Mouse (Mus musculus): ENCODE data around the gene Btbd9. TPM values are rescaled to one million over a fixed set of nuclear protein-coding genes. Genes with fewer than 3 reads are reported as not detected.

Btbd9 gene
- total RNA-seq, 1 experiment from 2014 or later: 33.4 TPM

DNA sequence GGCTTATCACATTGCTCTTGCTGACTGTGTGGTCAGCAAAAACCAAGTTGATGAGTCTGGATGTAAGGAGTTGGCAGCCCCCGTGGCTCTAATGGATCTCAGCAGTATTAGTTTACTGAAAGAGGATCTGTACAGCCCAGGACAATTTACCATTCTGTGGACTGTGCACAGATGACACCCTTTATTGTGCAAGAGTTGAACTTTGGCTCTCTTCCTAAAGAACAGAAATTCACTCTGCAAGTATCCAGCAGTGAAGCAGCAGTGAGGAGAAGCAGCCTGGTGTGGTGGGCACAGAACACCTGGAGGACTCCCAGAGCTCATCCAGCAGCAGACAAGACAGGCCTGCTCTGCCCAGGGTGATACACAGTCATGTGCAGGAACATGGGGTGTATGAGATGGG is 215.6 kb downstream of the Btbd9 start:
- no peak for ATAC-seq (replicated peaks in 1 of 2; ENCODE audit: insufficient read depth in 1 of 2, low FRiP score in 2 of 2, low TSS enrichment in 1 of 2, low read depth in 1 of 2, poor library complexity in 2 of 2, severe bottlenecking in 2 of 2)

GRCm38 (mm10) chr17:30359392-30359791 is 216.9 kb downstream of the Btbd9 start:
- no peak for ATAC-seq (replicated peaks in 1 of 2; ENCODE audit: insufficient read depth in 1 of 2, low FRiP score in 2 of 2, low TSS enrichment in 1 of 2, low read depth in 1 of 2, poor library complexity in 2 of 2, severe bottlenecking in 2 of 2)

DNA sequence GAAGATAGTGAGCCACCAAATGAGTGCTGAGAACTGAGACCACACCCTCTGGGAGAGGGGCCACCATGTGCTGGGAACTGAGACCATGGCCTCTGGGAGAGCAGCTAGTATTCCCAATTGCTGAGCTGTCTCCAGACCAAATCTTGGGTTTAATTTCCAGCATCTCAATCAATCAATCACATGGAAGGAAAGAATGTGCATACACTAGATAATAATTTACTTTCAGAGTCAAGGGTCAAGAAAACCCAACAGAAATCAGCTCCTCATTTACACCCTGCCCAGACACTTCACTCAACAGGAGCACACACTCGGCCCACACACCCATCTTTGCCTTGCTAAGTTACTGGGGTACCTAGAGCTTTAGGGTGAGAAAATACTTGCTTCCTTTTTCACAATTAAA is 220.9 kb downstream of the Btbd9 start:
- no peak for ATAC-seq (replicated peaks in 1 of 2; ENCODE audit: insufficient read depth in 1 of 2, low FRiP score in 2 of 2, low TSS enrichment in 1 of 2, low read depth in 1 of 2, poor library complexity in 2 of 2, severe bottlenecking in 2 of 2)

- no peak for ATAC-seq (replicated peaks in 1 of 2; ENCODE audit: insufficient read depth in 1 of 2, low FRiP score in 2 of 2, low TSS enrichment in 1 of 2, low read depth in 1 of 2, poor library complexity in 2 of 2, severe bottlenecking in 2 of 2)
These were observed 221.9 kb downstream of the Btbd9 start for GRCm38 (mm10) chr17:30354381-30354780.

DNA sequence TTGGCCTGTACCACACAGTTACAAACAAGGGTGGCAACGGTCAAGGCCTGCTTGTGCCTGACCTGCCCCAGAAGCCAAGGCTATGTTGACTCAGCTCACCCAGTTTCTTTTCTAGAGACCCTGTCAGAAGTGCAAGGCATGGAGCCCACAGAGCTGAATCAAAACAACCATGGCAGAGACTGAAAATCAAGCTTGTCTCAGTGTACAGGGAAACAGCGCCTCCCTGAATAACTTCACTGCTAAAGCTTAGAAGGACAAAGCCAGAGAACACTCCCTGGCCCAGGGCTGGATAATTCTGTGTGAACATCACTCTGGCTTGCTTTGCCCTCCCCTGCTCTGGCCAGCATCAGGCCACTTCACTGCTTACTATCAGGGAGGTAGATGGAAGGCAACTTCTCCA is 228.3 kb downstream of the Btbd9 start:
- ATAC-seq (replicated peaks in 1 of 2; ENCODE audit: insufficient read depth in 1 of 2, low FRiP score in 2 of 2, low TSS enrichment in 1 of 2, low read depth in 1 of 2, poor library complexity in 2 of 2, severe bottlenecking in 2 of 2): no peak

GRCm38 (mm10) chr17:30347101-30347613 is 229.1 kb downstream of the Btbd9 start:
- peak in 1 of 2 experiments; percentile 51; a peak in 1 of 4 replicates for ATAC-seq (replicated peaks in 1 of 2; ENCODE audit: insufficient read depth in 1 of 2, low FRiP score in 2 of 2, low TSS enrichment in 1 of 2, low read depth in 1 of 2, poor library complexity in 2 of 2, severe bottlenecking in 2 of 2)

DNA sequence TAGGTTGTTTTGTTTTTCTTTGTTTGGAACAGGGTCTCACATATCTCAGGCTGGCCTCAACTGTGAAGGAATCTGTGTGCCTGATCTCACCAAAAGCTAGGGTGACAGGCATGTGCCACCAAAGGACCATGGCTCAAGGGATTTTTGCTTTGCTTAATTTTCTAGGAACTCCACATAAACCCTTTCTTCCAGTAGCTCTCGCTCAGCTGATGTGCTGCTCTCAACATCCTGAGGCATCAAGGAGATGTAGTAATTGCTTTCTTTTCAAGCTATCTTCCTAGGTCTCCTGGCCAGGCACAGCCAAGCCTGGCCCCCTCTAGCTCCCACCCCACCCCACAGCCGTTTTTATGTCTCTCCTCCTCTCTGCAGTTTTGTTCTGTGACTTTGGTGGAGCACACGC is 231.3 kb downstream of the Btbd9 start:
- no peak for ATAC-seq (replicated peaks in 1 of 2; ENCODE audit: insufficient read depth in 1 of 2, low FRiP score in 2 of 2, low TSS enrichment in 1 of 2, low read depth in 1 of 2, poor library complexity in 2 of 2, severe bottlenecking in 2 of 2)

DNA sequence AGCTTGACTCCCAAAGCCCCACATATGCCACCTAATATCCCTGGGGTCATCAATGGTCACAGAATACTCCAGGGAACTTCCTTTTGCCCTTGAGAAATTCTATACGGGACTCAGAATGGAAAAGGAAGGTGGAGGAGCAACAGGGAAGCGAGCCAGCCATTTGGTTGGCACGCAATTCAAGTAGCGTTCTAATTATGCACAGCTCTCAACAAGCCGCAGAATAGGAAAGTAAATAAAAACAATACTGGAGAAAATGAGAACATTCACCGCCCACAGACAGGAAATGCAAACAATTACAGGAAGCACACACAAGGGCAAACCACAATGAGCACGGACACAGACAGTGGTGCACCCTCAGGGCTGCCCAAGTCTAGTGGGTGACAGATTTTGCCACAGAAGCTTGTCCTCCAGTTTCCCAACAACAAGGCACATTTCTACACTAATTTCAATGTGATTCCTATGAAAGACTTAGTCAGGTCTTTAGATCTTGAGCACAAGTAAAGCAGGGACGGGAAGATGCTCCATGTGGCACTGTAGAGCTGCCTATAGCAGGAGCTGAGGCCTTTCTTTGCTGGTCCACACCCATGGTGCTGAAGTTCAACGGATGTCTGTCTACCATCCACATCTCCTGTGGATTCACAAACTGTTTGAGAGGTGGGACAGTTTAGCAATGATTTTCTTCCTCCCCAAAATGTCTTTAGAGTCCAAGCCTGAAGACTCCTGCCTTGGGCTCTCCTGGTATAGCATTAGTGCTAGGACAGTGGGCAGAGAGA is 232.4 kb downstream of the Btbd9 start:
- ATAC-seq (replicated peaks in 1 of 2; ENCODE audit: insufficient read depth in 1 of 2, low FRiP score in 2 of 2, low TSS enrichment in 1 of 2, low read depth in 1 of 2, poor library complexity in 2 of 2, severe bottlenecking in 2 of 2): no peak; a peak in 1 of 4 replicates

DNA sequence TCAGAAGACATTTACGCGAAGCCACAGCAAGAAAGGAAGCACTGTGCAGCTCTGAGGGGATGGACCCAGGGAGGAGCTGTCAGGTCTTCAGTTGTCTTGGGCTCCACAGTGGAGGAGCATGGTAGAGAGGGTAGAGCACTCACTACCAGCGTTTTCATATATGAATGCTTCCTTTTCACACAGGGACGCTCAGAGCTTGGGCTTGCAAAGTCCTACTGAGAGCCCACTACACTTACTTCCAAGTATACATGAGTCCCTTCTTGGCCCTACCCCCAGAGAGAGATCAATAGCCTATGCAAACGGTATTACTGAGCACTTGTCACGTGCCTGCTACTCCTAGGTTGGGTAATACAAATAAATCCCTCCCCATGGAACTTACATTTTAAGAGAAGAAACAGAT is 234.7 kb downstream of the Btbd9 start:
- no peak; a peak in 1 of 4 replicates for ATAC-seq (replicated peaks in 1 of 2; ENCODE audit: insufficient read depth in 1 of 2, low FRiP score in 2 of 2, low TSS enrichment in 1 of 2, low read depth in 1 of 2, poor library complexity in 2 of 2, severe bottlenecking in 2 of 2)

DNA sequence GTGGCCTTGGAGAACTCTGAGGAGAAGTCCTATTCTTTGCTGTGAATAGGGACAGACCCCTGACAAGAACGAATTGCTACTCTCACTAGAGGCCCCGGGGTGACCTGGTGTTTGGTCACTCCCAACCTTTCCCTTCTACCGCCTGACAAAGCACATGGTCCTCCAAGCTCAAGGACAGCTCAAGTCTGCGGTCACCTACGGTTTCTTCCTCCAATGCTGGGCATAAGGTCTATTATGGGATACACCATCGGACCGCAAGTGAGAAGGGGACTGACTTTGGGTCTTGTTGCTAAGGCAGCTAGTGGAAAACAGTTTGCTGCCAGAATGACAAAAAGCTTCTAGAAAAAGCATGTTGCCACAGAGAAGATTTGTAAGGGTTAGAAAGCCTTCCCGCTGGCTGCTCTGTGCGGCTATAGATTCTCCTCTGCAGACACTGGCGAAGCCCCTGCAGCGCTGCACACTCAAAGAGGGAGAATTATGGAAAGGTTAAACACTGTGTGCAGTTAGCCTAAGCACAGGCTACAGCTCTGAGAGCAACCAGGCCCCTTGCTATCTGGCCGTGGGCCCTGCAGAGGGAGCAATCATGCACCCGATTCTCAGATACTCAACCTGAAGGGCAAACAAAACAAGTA is 235.7 kb downstream of the Btbd9 start:
- no peak for ATAC-seq (replicated peaks in 1 of 2; ENCODE audit: insufficient read depth in 1 of 2, low FRiP score in 2 of 2, low TSS enrichment in 1 of 2, low read depth in 1 of 2, poor library complexity in 2 of 2, severe bottlenecking in 2 of 2)

DNA sequence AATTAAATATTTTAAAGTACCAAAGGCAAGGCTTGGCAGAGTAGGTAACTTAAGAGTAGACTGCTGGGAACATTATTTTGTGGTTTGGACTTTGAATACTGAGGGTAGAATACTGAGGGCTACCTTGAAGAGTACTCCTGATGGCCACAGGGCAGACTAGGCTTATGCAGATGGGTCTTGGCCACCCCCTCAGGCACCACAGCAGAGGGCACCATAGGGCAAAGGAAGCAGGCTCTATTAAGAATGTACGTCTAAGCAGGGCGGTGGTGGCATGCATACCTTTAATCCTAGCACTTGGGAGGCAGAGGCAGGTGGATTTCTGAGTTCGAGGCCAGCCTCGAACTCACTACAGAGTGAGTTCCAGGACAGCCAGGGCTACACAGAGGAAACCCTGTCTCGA is 237.0 kb downstream of the Btbd9 start:
- ATAC-seq (replicated peaks in 1 of 2; ENCODE audit: insufficient read depth in 1 of 2, low FRiP score in 2 of 2, low TSS enrichment in 1 of 2, low read depth in 1 of 2, poor library complexity in 2 of 2, severe bottlenecking in 2 of 2): no peak

- no peak for ATAC-seq (replicated peaks in 1 of 2; ENCODE audit: insufficient read depth in 1 of 2, low FRiP score in 2 of 2, low TSS enrichment in 1 of 2, low read depth in 1 of 2, poor library complexity in 2 of 2, severe bottlenecking in 2 of 2)
These were observed 239.5 kb downstream of the Btbd9 start for GRCm38 (mm10) chr17:30336816-30337215.

GRCm38 (mm10) chr17:30336280-30336679 is 240.0 kb downstream of the Btbd9 start:
- ATAC-seq (replicated peaks in 1 of 2; ENCODE audit: insufficient read depth in 1 of 2, low FRiP score in 2 of 2, low TSS enrichment in 1 of 2, low read depth in 1 of 2, poor library complexity in 2 of 2, severe bottlenecking in 2 of 2): no peak

GRCm38 (mm10) chr17:30335746-30336145 is 240.5 kb downstream of the Btbd9 start:
- ATAC-seq (replicated peaks in 1 of 2; ENCODE audit: insufficient read depth in 1 of 2, low FRiP score in 2 of 2, low TSS enrichment in 1 of 2, low read depth in 1 of 2, poor library complexity in 2 of 2, severe bottlenecking in 2 of 2): peak; percentile 50 to 81; a peak in 3 of 4 replicates

- ATAC-seq (replicated peaks in 1 of 2; ENCODE audit: insufficient read depth in 1 of 2, low FRiP score in 2 of 2, low TSS enrichment in 1 of 2, low read depth in 1 of 2, poor library complexity in 2 of 2, severe bottlenecking in 2 of 2): no peak
These were observed 242.0 kb downstream of the Btbd9 start for GRCm38 (mm10) chr17:30334257-30334656.

- no peak for ATAC-seq (replicated peaks in 1 of 2; ENCODE audit: insufficient read depth in 1 of 2, low FRiP score in 2 of 2, low TSS enrichment in 1 of 2, low read depth in 1 of 2, poor library complexity in 2 of 2, severe bottlenecking in 2 of 2)
These were observed 243.2 kb downstream of the Btbd9 start for GRCm38 (mm10) chr17:30333136-30333535.

- ATAC-seq (replicated peaks in 1 of 2; ENCODE audit: insufficient read depth in 1 of 2, low FRiP score in 2 of 2, low TSS enrichment in 1 of 2, low read depth in 1 of 2, poor library complexity in 2 of 2, severe bottlenecking in 2 of 2): no peak
These were observed 244.9 kb downstream of the Btbd9 start for GRCm38 (mm10) chr17:30331380-30331779.

- no peak for ATAC-seq (replicated peaks in 1 of 2; ENCODE audit: insufficient read depth in 1 of 2, low FRiP score in 2 of 2, low TSS enrichment in 1 of 2, low read depth in 1 of 2, poor library complexity in 2 of 2, severe bottlenecking in 2 of 2)
These were observed 246.8 kb downstream of the Btbd9 start for GRCm38 (mm10) chr17:30329531-30329930.

- ATAC-seq (replicated peaks in 1 of 2; ENCODE audit: insufficient read depth in 1 of 2, low FRiP score in 2 of 2, low TSS enrichment in 1 of 2, low read depth in 1 of 2, poor library complexity in 2 of 2, severe bottlenecking in 2 of 2): no peak
These were observed 247.4 kb downstream of the Btbd9 start for GRCm38 (mm10) chr17:30328924-30329323.
